Mouse (Mus musculus): ENCODE data around the gene Fmnl2. TPM values are rescaled to one million over a fixed set of nuclear protein-coding genes. Genes with fewer than 3 reads are reported as not detected.

The Fmnl2 gene
- polyA plus RNA-seq, 1 experiment from 2014 or later = 6.1 TPM

DNA sequence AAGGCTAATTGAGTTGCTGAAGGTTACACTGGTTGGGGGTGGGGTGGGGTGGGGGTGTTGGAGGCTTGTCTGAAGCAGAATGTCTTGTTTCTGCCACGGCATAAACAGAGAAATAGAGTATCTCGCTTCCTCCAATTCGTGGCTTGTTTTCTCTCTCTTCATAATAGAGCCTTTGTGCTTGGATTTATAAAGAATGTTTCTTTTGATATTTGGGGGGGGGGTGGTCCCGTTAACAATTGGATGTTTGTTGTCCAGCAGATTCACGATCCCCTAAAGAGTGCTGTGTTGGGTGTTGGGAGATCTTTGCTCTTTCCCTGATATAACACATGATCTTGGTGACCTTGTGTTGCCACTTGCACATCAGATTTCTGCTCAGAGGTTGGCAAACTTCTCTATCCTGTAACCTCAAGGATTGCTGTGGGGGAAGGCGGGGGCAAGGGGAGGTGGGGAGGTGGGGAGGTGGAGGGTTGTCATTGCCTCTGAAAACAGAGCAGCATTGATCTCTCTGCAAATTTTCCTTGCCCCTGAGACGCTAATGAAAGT is 106.8 kb downstream of the Fmnl2 start:
- 84% methylated on average over 7 of the region's 7 CpGs for WGBS (ENCODE audit: missing documents)
- no peak overlapping the region for H3K4me3 ChIP-seq (ENCODE audit: inconsistent target)
- no peak overlapping the region for H3K27ac ChIP-seq
- H3K79me2 ChIP-seq (ENCODE audit: inconsistent target) = no peaks in the 10 kb centered on the region
- no peaks in the 10 kb centered on the region for H3K36me3 ChIP-seq (ENCODE audit: inconsistent target)

DNA sequence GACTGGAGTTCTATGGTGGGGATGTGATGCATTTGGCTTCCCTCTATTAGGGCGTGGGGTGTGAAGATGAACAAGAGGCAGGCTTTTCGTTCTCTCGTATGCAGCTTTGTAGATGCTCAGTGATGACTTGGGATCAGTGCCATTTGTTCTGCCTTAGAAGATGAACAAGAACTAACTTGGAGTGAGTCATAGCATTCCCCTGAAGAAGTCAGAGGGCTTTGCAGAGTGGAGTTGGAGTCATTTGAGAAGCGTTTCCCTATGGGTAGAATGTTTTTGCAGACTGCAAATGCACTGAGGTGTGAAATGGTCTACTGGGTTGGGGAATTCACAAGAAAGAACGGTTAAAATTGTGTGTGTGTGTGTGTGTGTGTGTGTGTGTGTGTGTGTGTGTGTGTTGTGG is 108.6 kb downstream of the Fmnl2 start:
- no peaks in the 10 kb centered on the region for H3K79me2 ChIP-seq (ENCODE audit: inconsistent target)
- H3K36me3 ChIP-seq (ENCODE audit: inconsistent target) = no peaks in the 10 kb centered on the region
- H3K27ac ChIP-seq = no peak overlapping the region
- WGBS (ENCODE audit: missing documents) = 89% methylated on average over 4 of the region's 5 CpGs
- no peak overlapping the region for H3K4me3 ChIP-seq (ENCODE audit: inconsistent target)

DNA sequence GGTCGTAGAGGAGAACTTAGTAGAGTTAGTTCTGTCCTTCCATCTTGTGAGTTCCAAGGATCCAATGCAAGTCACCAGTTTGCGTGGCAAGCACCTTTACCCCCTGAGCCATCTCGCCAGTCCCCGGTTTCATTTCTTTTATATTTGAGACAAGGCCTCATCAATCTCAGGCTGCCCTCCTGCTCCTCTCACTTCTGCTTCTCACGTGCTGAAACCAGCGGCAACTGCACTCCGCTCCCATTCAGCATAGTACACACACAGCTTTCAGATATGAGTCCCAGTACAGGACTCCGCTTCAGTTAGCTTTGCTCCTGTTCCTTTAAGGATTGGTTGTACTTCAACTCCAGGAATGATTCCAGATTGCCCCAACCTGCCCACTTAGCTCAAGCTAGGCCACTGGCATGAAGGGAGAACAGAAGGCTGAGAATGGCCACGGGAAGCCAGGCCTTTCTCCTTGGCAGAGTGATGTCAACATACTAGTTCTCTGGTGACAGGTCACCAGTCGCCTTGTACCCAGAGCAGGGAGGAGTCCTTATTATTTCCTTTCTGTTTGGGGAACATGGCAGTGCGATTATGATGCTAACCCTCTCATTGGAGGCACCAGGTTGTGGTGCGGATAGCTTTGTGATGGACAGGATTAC is 109.3 kb downstream of the Fmnl2 start:
- Histone ChIP-seq H3K79me2 (ENCODE audit: inconsistent target) (no peaks in the 10 kb centered on the region), H3K4me3 (ENCODE audit: inconsistent target) (no peak overlapping the region), H3K27ac (no peak overlapping the region), H3K36me3 (ENCODE audit: inconsistent target) (no peaks in the 10 kb centered on the region)
- 69% methylated on average over 12 of the region's 12 CpGs for WGBS (ENCODE audit: missing documents)

DNA sequence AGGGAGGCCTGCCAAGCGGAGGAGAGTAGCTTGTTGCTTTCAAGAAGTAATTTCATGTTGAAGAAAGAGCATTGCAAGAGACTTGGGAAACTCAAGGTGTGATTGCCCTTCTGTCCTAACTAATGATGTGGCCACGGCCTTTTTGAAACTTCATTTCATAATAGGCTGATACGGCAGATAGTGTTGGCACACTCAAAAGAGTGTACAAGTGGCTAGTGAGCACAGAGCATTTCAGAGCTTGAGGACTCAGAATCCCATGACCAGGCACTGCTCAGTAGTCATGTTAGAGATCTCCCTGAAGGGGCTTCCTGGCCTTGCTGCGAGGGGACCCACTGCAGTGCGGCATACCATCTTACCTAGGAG is 109.8 kb downstream of the Fmnl2 start:
- Histone ChIP-seq H3K36me3 (ENCODE audit: inconsistent target) (no peaks in the 10 kb centered on the region), H3K27ac (no peak overlapping the region), H3K79me2 (ENCODE audit: inconsistent target) (no peaks in the 10 kb centered on the region), H3K4me3 (ENCODE audit: inconsistent target) (no peak overlapping the region)
- 91% methylated on average over 5 of the region's 5 CpGs for WGBS (ENCODE audit: missing documents)

DNA sequence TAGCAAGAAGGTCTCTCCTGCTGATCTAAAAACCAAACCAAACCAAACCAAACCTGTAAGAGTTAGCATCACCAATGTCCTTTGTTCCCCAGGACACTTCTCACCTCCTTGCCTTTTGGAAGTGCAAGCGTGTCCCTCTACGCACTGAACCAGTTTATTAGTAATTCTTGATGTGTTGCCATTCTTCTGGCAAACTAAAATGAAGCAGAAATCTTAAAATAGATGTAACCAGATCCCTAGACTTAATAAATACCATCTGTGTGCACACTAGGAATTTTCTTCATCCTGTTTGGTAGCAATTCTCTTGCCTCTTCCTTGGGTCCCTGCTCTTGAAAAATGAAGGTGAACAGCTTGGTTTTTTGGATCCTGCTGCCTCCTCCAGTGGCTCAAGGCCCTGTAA is 111.2 kb downstream of the Fmnl2 start:
- Histone ChIP-seq H3K36me3 (ENCODE audit: inconsistent target) (no peaks in the 10 kb centered on the region), H3K79me2 (ENCODE audit: inconsistent target) (no peaks in the 10 kb centered on the region), H3K4me3 (ENCODE audit: inconsistent target) (no peak overlapping the region), H3K27ac (no peak overlapping the region)
- 100% methylated on average over 2 of the region's 2 CpGs for WGBS (ENCODE audit: missing documents)

DNA sequence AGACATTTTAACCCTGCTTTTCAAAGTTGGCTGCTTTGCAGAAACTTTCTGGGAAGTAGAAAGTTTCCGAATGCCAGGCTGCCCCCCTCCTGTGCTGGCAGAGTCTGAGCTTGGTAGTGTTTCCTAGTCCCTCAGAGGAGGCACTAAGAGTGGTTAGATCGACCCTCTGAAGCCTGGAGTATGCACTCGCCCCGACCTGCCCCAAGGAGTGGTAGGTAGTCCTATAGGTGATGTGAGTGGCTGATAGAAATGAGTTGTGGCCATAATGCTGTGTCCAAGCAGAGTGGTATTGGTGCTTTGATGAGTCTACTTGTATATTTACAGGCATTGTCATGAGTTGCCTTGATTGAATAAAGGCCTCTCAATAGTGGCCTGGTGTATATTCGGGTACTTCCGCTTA is 116.4 kb downstream of the Fmnl2 start:
- Histone ChIP-seq H3K4me3 (ENCODE audit: inconsistent target) (no peak overlapping the region), H3K79me2 (ENCODE audit: inconsistent target) (no peaks in the 10 kb centered on the region), H3K27ac (no peak overlapping the region), H3K36me3 (ENCODE audit: inconsistent target) (no peaks in the 10 kb centered on the region)
- 94% methylated on average over 6 of the region's 6 CpGs for WGBS (ENCODE audit: missing documents)

DNA sequence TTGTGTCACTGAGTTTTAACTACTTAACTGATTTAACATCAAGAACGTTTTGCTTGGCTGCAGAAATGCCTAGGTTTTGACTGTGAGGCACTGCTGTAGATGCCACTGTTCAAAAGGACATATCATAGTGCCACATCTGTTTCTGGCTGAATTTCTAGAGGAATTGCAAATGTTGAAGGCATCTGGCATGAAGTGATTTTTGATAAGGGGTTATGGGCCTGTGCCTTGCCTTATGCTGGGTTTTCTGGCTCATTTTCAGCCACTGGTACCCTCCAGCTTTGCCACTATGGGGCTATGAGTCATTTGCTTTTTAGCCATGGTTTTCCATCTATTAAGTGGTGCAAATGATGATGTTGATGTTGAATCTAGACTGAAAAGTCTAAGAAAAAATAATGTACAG is 117.1 kb downstream of the Fmnl2 start:
- no peaks in the 10 kb centered on the region for H3K36me3 ChIP-seq (ENCODE audit: inconsistent target)
- no peaks in the 10 kb centered on the region for H3K79me2 ChIP-seq (ENCODE audit: inconsistent target)
- WGBS (ENCODE audit: missing documents) = 81% methylated on average over 1 of the region's 1 CpGs
- H3K4me3 ChIP-seq (ENCODE audit: inconsistent target) = no peak overlapping the region
- no peak overlapping the region for H3K27ac ChIP-seq

DNA sequence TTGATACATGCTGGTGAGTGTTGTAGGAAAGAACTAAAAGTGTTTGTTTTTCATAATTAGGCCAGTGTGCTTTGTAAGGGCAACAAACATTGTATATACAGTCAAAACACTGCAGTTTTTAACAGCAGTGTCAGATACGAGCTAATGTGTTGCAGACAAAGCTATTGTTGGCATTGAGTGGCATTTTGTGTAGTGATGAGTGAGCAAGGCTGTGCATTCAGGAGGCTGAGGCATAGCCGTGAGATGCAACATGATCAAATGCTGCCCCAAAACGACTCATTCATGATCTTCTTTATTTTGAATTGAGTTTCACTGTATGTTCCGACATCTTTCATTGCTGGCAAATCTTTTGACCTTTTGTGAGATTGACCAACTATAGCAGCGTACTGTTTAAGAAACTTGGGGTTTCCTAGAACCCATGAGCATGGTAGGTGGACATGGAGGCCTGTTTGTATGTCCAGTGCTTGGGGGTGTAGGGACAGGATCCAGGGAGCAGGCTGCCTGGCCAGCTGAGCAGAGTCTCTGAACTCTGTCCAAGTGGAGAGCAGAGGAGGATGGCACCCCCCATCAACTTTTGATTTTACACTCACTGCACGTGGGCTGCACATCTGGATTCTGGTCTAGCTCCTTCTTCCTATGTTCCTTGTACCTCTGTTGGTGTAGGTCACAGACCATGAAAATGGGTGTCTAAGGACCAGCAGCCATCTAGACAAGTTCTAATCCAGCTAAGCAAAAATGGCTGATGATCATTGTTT is 120.4 kb downstream of the Fmnl2 start:
- 96% methylated on average over 6 of the region's 6 CpGs for WGBS (ENCODE audit: missing documents)
- no peaks in the 10 kb centered on the region for H3K36me3 ChIP-seq (ENCODE audit: inconsistent target)
- no peaks in the 10 kb centered on the region for H3K79me2 ChIP-seq (ENCODE audit: inconsistent target)
- no peak overlapping the region for H3K27ac ChIP-seq
- no peak overlapping the region for H3K4me3 ChIP-seq (ENCODE audit: inconsistent target)

DNA sequence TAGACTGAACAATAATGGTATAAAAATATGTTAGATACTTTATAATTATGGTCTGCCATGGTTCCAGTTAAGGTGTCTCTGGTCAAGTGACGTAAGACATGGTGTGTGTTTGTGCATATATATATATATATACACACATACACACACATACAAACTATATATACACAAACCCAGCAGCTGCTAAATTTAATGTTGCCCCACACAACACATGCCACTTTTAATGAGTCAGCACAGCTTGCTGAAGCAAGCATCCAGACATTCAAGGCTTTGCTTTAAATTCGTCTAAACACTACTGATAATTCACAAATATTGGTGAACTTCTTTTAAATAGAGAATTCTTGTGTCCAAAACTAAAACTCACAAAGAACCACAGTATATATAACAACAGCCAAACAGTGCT is 121.1 kb downstream of the Fmnl2 start:
- WGBS (ENCODE audit: missing documents) = 100% methylated on average over 1 of the region's 2 CpGs
- Histone ChIP-seq H3K36me3 (ENCODE audit: inconsistent target) (no peaks in the 10 kb centered on the region), H3K4me3 (ENCODE audit: inconsistent target) (no peak overlapping the region), H3K27ac (no peak overlapping the region), H3K79me2 (ENCODE audit: inconsistent target) (no peaks in the 10 kb centered on the region)

DNA sequence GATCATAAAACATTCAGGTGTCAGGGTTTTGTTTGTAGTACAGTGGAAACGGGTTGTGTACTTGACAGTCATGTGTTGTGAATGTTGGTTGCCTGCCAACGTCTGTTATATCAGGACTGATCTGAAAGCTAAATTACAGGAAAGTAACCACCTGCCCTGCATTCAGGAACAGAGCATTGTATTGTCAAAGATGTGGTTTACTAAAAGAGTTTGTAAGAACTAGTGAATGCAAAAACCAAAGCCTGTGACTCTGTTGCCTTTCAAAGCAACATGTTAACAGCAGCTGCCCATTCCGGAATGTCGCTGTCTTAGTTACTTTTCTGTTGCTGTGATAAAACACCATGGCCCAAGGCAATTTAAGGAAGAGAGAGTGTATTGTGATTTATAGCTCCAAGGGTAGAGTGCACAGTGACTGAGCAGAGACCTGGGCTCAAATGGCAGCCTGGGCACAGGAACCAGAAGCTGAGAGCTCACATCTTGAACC is 121.7 kb downstream of the Fmnl2 start:
- no peaks in the 10 kb centered on the region for H3K36me3 ChIP-seq (ENCODE audit: inconsistent target)
- H3K4me3 ChIP-seq (ENCODE audit: inconsistent target) = no peak overlapping the region
- WGBS (ENCODE audit: missing documents) = 60% methylated on average over 4 of the region's 4 CpGs
- no peaks in the 10 kb centered on the region for H3K79me2 ChIP-seq (ENCODE audit: inconsistent target)
- no peak overlapping the region for H3K27ac ChIP-seq

DNA sequence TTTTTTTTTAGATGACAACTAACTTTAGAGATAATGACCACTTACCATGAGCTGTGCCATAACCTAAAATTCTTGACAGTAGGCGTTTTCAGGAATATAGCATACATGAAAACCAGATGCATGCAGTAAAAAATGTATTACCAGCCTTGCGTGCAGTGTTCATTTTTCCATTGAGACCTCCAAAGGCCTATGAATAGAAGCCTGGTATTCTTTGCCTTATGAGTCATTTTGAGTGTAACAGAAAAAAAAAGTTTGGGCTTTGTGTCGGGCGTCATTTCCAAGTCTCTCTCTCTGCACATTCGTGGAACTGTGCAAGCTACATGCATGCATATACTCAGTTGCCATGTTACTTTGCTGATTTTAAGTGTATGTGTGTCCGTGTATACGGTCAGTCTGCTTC is 123.5 kb downstream of the Fmnl2 start:
- WGBS (ENCODE audit: missing documents) = 96% methylated on average over 7 of the region's 7 CpGs
- Histone ChIP-seq H3K36me3 (ENCODE audit: inconsistent target) (no peaks in the 10 kb centered on the region), H3K27ac (no peak overlapping the region), H3K79me2 (ENCODE audit: inconsistent target) (no peaks in the 10 kb centered on the region), H3K4me3 (ENCODE audit: inconsistent target) (no peak overlapping the region)

DNA sequence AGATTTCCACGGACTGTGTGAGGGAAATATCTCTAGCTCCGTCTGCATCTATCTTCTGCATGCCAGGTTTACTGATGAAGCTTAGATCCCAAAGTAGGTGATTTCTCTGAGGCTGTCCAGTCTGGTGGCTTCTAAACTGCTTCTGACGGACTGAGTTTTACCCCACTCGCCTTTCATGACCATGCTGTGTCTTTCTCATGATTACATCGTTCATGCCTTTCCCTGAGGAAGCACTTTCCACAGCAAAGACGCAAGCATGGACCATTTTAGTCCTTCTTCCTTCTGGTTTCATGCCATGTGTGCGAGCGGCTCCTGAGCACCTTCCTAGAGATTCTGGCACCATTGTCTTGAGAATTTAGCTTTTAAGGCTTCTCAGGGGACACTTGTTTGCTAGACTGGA is 123.9 kb downstream of the Fmnl2 start:
- 96% methylated on average over 8 of the region's 8 CpGs for WGBS (ENCODE audit: missing documents)
- H3K79me2 ChIP-seq (ENCODE audit: inconsistent target) = no peaks in the 10 kb centered on the region
- H3K4me3 ChIP-seq (ENCODE audit: inconsistent target) = no peak overlapping the region
- no peak overlapping the region for H3K27ac ChIP-seq
- H3K36me3 ChIP-seq (ENCODE audit: inconsistent target) = no peaks in the 10 kb centered on the region

DNA sequence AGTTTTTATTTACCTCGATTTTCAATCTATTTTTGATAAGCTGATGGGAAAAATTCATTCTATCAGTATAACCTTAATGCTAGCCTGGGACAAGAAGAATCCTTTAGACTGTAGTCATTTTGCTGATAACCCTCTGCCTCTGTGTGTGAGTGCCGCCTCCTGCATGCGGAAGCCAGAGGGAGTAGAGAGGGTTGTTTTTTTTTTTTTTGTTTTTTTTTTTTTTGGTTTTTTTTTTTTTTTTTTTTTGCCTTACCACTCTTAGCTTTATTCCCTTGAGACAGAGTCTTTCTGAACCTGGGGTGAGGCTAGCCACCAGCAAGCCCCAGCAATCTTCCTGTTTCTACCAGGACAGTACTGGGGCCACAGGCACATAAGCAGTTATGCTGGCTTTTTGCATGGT is 124.8 kb downstream of the Fmnl2 start:
- Histone ChIP-seq H3K27ac (no peak overlapping the region), H3K79me2 (ENCODE audit: inconsistent target) (no peaks in the 10 kb centered on the region), H3K4me3 (ENCODE audit: inconsistent target) (no peak overlapping the region), H3K36me3 (ENCODE audit: inconsistent target) (no peaks in the 10 kb centered on the region)
- 97% methylated on average over 3 of the region's 3 CpGs for WGBS (ENCODE audit: missing documents)

DNA sequence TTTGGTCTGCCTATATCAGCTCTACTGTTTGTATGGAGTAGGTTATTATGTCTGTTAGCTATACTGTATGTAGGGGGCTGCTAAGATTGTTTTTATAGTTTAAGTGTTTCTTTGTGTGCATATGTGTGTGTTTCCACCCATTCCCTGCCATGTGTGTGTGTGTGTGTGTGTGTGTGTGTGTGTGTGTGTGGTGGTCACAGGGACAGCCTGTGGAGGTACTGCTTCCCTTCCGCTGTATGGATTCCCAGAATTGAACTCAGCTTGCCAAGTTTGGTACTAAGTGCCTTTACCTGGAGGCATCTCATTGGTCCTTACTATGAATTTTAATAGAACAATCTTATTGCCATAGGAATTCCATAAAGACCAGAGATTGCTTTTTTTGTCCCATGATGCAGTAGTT is 126.9 kb downstream of the Fmnl2 start:
- Histone ChIP-seq H3K4me3 (ENCODE audit: inconsistent target) (no peak overlapping the region), H3K27ac (no peak overlapping the region), H3K36me3 (ENCODE audit: inconsistent target) (no peaks in the 10 kb centered on the region), H3K79me2 (ENCODE audit: inconsistent target) (no peaks in the 10 kb centered on the region)
- WGBS (ENCODE audit: missing documents) = 100% methylated on average over 1 of the region's 1 CpGs

DNA sequence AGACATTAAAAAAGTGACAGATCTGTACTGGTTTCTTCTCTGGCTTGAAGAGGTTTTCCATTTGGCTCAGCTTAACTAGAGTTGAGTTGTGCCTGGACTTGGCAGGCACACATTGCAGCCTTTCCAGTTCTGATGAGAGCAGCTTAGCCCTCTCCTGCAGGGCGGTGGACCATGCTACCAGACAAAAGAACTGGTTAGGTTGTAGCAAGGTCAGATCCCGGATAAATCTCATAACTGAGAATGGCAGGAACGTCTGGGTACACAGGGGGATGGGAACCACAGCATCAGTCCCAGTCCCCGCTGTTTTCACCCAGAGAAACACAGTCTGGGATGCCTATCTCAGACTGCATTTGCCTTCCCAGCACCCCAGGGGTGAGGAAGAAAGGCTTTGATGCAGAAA is 127.5 kb downstream of the Fmnl2 start:
- no peaks in the 10 kb centered on the region for H3K79me2 ChIP-seq (ENCODE audit: inconsistent target)
- H3K36me3 ChIP-seq (ENCODE audit: inconsistent target) = no peaks in the 10 kb centered on the region
- H3K4me3 ChIP-seq (ENCODE audit: inconsistent target) = no peak overlapping the region
- WGBS (ENCODE audit: missing documents) = 91% methylated on average over 4 of the region's 4 CpGs
- no peak overlapping the region for H3K27ac ChIP-seq

All from macrophage (primary cell).